Mouse (Mus musculus) kidney, adult 11 months (tissue): ENCODE measurements at regions not wholly inside any gene's neighbourhood (a gene's known extent, or its start where the extent isn't known, plus 50 kb on each side); places are given as distances from the start of the nearest gene placed in this dataset.
"Not testable (repeated sequence)": the region's sequence is repeated elsewhere in the genome, so short reads cannot be mapped to it uniquely, and the experiment has no call there.

Experiments
- DNase-seq: peaks from one replicate; pipeline ENCODE4 v3.0.0; 2022

DNA sequence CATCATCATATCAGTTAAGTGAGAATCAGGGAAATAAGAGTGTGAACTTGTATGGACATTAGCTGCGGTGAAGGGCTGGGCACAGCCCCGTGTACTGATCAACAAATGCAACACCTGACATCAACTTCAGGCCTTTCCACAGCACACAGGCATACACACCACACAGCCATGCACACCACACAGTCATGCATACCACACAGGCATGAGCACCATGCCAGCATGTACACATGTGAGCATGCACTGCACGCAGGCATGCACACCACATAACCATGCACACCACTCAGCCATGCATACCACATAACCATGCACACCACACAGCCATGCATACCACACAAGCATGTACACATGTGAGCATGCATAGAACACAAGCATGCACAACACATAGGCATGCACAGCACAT is 325.0 kb downstream of the Ajap1 start:
- no peak for DNase-seq

DNA sequence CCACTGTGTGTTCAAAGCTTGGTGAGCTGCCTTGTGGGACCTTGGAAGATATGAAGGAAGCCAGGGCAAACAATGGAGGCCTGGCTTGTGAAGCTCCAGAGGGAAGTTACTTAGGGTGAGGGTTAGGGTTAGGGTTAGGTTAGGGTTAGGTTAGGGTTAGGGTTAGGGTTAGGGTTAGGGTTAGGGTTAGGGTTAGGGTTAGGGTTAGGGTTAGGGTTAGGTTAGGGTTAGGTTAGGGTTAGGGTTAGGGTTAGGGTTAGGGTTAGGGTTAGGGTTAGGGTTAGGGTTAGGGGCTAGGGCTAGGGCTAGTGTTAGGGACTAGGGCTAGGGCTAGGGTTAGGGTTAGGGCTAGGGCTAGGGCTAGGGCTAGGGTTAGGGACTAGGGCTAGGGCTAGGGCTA is 329.7 kb downstream of the Ajap1 start:
- not testable (repeated sequence) for DNase-seq

DNA sequence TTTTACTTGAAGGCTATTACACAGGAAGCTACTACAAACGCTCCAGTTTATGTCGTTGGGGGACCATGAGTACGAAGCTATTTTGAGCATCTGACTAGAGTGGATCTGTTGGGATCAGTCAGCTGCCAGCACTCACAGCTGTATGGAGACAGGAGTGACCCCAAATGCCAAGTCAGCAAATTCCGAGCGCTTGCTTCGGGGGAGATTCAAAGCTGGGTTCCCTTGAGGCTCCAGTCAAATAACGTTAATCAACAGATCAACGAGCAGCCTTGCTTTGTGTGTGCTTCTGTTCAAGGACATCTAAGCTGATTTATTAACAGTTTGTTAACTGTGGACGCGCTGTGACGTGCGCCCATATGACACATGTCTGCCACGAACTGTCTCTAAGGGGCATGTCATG is 349.5 kb downstream of the Ajap1 start:
- no peak for DNase-seq

DNA sequence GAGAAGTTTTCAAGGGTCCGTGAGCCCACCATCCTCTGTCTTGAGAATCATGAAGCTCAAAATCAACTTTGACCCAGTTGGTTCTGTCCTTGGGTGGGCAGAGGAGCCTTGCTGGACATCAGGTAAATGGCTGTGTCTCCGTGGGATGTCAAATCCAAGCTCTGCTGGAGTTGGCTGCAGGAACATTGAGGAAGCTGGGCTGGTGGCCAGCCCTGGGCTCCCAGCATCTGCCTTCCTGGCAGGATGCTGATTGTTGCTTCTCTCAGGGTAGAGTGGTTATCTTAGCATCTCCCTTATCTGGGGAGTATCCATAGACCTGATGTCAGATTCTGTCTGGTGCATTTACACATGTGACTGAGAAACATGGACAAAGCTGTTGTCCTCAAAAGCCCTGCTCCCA is 353.3 kb downstream of the Ajap1 start:
- DNase-seq = no peak

DNA sequence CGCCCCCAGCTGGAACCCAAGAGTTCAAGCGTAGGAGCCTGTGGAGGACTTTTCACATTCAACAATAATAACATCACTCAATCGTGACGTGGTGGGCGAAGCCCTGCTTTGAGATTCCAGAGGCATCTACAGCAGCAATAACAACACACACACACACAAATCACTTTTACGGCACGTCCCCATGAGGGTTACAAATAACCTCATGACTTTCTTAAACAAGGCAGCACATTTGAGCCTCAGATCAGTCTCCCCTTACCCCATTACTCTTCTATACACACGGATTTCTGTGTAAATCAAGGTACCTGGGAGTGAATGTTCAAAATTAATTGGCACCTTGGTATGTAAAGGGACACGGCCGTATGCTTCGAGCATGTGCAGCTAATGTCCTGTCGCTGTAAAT is 354.4 kb downstream of the Ajap1 start:
- DNase-seq = no peak

DNA sequence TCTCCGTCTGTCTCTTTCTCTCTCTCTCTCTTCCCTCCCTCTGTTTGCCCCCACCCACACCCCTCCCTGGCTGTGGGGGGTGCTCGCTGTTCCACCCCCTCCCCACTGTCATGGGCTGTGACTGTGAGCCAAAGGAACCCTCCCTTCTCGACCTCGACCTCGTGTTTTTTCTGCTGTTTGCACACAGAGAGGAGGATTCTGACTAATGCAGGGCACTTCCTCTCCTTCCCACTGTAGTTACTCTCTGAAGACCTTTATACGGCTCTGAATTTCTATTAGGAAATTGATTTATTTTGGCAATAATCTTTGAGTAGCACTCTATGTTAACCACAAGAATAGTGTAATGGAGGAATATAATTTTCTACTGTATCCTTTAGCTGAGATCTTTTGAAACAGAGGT is 362.1 kb downstream of the Ajap1 start:
- no peak for DNase-seq

DNA sequence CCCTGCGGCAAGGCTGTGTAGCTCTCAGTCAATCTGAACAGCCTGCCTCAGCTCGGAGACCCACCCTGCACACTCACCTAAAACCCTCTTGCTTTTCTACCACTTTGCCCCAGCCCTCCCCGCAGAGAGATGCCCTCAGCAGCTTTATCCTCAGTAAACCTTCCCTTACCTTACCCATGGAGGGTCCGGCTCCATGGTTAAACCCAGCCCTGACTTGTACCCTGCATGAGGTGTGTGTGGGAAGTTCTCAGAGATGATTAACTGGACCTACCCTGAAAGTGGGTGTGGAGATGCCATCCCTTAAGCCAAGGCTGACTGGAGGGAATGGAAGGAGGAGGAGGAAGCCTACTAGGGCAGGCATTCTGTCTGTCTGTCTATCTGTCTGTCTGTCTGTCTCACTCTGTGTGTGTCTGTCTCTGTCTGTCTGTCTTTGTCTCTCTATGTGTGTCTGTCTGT is 362.9 kb downstream of the Ajap1 start:
- peak; percentile 31 for DNase-seq

DNA sequence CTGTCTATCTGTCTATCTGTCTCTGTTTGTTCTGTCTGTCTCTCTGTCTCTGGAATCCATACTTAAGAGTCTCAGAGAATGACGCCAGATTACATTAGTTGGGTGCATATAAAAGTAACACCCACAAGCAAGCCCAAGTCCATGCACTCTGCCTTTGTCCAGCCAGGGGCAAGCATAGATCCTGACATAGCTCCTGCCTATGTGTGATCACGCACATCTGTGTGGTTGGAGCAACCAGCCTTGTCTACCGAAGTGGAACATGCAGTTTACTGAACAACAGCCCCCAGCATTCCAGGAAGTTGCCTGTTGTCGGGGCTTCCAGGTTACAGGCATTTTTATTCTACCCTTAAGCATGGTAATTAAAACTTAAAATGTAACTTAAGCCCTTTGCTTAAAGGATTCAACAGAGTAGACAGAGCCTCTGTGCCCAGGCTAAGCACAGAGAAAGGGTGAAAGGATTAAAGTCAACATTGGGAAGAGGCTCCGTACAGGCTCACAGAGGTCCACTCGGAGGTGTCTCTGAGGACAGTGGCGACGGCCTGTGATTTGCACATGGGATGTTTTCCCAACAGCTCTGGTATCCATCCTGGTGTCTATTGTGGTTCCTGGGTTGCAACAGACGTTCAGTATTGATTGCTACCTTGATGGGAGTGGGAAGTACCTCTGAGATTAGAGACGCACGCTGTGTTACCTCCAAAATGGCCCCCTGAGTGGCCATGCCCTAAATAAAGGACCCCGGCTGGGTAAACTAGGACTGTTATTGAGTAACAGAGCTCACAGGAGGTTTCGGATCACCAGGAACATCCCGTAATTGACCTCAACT is 363.6 kb downstream of the Ajap1 start:
- DNase-seq = peak; percentile 9

DNA sequence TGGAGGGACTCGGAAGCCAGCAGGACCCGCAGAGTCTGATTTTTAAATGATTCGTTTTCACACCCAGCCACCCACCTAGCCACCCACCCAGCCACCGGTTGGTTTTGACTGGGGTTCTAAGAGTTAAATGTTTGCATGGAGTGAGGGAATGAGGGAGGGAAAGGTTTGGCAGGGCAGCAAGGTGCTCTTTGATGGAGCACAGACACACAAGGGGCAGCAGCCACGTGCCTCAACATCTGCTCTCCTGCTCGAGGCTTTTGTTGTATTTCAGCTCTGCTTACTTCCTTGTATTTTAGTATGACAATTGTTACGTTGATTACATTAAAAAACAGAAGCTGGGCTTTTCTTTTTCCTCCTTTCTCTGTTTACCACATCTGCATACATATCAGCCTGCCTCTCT is 367.6 kb downstream of the Ajap1 start:
- no peak for DNase-seq

DNA sequence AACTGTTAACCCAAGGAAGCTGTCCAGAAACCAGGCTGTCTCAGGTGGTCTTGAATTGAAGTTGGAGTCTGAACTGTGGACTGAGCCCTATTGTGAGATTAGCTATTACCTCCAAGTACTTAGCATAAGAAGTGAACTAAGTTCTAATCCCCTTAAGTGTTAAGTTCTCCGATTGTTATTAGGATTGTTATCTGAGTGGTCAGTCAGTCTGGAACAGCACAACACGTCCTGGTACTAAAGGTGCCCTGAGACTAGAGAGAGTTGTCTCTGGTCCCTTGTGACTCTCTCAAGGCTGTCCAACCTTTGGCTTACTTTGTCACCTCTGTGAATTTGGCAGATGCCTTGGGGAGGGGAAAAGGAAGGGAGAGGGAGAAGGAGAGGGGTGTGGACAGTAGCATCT is 369.0 kb downstream of the Ajap1 start:
- DNase-seq = no peak

DNA sequence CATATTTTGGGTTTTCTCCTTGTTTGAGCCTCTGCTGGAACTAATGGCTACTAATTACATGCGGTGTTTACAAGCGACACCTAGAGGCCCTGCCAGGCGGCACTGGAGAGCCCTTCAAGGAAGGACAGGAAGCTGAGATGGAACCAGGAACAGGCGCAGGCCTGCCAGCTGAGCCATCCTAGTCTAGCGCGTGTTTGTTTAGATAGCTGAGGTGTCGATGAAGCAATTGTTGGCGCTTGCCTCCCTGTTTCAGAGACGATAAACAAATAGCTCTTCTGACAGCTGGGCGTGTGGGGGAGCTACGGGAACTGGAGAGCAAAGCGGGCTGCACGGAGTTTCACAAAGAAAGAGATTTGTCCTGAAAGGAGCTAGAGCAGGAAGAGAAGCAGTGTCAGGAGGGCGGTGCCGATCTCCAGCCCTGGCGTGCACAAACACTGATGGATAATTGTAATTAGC is 372.3 kb downstream of the Ajap1 start:
- DNase-seq = peak; percentile 28

DNA sequence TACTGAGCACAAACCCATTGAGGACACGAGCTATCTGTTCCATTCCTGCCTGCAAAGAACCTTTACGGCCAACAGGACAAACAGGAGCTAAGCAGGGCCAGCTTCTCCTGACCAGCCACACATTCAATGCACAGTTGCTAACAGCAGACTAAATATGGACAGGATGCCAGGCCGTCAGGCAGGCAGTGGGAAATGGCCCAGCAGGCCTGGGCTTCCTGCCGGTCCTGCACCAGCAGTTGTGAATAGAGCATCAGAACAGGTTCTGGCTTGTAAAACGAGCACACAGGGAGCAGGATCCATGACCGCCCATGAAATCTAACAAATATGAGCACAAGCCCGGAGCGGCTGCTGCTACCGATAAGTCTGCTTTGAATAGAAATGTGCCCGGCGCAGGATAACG is 384.0 kb downstream of the Ajap1 start:
- no peak for DNase-seq

DNA sequence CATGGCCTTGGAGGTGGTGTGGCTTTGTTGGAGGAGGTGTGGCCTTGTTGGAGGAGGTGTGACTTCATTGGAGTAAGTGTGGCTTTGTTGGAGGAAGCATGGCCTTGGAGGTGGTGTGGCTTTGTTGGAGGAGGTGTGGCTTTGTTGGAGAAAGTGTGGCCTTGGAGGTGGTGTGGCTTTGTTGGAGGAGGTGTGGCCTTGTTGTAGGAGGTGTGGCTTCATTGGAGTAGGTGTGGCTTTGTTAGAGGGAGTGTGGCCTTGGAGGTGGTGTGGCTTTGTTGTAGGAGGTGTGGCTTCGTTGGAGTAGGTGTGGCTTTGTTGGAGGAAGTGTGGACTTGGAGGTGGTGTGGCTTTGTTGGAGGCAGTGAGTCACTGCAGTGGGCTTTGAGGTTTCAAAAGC is 385.0 kb downstream of the Ajap1 start:
- no peak for DNase-seq

DNA sequence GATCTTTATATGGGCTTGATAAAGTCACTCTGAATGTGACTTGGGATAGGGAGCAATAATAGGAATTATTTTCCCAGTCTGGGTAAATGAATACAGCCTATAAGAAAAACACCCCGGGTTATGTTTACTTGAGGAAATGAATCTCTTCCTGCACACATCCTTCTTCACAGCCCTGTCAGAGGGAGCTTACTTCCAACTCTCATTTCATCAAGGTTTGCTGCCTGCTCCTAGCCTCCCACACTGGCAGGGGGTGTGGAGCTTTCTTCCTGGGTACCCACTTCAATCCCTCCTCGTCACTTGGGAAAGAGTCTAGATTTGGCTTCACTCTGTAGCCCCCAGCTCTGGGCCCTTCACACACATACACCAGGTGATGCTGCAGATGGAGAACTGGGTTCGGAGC is 389.5 kb downstream of the Ajap1 start:
- DNase-seq = no peak

DNA sequence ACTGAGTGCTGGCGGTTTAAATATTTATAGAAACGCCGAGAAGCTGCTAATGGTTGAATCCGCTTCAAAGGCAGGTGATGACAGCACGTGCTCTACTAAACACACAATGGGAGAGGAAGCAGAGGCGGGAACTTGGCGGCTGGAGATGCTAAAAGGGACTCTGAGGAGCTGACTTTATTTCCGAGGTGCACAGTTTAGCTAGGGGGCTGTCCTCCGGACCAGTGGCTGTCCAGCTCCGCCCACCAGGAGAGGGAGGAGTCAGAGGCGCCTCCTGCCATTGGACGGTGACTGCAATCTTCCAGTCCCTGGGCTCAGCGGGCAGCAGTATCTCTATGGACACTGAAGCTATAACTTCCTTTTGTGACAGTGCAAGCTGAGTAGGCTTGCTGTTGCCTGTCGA is 400.4 kb downstream of the Ajap1 start:
- no peak for DNase-seq

DNA sequence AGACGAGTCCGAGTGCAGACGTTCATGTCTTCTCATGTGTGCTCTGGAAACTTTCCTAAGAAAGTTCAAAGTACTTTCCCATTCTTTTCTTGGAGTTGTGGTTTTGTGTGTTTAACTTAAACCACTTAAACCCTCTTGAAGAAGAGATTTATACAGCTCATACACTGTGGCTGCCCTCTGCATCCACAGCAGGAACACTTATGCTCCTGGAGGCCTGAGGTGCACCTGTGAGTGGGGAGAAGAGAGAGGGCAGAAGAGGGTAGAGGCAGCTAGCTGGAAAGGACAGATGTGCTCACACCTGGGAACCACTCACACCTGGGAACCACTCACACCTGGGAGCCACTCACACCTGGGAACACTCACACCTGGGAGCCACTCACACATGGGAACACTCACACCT is 408.0 kb downstream of the Ajap1 start:
- DNase-seq = no peak

DNA sequence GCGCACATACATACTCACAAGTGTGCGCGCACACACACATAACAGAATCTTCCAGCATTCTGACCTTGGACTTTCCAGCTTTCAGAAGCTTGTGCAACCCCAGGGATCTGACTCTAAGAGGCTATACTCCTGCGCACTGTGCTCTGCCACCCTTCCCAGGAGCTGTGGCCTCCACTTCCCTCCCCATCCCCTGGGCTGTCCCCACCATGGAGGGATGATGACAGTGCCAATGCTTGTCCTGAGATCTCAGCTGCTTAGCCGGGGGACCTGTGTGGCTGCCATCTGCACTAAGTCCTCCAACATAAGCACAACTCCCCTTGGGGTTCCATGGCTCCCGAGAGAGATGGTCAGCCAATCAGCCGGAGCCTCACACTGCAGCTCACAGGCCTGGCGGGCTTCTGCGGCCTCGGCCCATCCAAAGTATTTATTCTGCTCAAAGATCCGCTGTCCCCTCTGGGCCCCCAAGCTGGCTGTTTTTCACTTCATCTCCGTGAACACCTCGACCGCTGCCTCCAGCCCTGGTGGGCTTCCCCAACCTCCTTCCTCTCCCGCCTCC is 412.3 kb downstream of the Ajap1 start:
- DNase-seq = no peak

DNA sequence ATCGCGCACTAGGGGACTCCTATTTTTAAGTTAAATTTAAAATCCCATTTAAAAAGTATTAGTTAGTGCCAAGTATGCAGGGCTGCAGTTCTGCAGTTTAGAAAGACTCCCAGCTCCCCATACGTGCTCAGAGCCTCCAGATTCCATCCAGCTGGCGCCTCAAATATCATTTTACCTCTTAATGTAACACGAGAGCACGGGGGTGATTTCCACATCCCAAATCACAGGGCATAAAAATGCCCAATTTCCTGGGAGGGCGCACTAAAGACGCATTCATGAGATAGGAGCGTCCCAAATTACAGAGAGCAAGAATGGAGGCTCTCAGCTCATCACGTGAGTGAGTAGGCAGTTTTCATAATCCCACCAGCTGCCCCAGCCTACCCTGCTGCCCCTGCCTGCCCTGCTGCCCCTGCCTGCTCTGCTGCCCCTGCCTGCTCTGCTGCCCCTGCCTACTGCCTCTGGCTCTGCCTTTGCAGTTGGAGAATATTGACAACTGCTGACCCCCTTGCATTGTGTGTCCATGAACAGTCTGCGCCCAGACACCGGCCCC is 414.1 kb downstream of the Ajap1 start:
- DNase-seq = no peak

DNA sequence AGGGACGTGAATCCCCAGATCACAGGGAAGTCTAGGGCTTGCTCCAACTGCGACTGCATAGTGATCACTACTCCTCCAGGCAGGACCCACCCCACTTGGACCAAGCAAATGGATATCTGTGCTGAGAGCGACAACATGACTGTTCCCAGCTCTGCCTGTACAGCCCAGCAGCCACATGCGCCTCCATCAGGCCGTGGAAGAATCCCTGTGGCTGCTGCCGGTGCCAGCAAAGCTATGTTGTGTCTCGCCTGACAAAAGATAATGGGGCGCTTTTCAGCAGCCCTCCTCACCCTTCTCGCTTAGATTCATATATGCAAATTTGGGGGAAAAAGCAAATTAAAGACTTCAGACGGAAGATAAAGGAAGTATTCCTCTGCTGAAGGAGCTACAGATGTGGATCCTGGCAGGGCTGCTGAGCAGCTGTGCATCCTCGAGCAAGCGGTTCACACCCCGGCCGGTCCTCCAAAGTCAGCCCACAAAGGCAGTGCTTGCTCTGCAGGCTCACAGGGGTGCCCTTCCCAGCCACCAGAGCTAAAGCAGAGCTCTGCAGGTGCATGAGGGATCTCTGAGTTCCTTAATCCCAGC is 418.5 kb downstream of the Ajap1 start:
- DNase-seq = no peak

DNA sequence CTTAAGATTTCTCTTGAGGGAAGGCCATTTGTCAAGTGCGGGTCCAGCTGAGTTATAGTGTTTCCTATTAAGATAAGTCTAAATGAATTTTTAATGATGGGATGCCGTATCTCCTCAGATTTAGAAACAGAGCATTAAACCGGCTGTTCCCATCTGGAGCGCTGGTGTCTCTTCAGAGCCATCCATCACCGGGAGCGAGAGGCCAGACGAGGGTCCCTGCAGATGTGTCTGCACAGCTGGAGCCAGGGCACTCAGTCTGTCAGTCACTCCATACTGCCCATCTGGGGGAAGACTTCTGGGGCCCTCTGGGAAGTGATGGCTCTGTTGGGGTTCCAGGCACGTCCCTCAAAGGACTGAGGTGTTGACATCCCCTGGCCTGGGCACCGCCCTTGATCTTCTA is 419.2 kb downstream of the Ajap1 start:
- no peak for DNase-seq

DNA sequence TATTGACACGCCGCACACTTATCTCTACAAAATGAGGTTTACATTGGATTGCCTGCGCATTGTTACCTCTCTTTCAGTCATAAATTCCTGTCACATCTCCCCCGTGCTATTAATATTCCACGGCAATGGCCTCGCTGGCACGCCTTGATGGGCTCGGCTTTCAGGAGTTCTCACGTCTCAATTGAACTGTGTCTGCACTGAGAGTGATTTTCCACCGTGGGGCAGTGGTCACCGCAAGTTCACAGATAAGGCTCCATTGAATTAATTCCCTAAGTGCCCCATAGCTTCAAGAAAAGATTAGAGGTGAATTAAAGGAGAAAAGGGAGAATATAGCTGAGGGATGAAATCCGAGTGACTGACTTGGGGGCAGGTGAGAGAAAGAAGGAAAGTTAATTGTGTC is 424.5 kb downstream of the Ajap1 start:
- DNase-seq = no peak

DNA sequence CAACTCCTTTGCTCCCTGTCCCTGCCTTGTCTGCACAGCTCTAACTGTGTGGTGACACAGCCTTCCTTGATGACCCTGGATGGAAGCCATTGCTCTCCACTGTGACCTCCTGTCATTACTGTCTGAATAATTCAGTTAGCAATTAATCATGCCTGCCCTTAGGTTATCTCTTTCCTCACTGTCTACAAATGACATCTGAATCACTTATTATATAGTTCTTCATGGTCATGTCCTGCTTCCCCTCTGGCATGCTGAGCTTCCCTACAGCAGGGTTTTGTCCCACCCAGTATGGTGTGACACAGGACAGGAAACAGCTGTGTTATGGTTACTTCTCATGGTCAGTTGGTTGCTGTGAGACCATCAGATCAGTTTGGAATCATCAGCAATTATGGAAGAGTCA is 458.9 kb downstream of the Ajap1 start:
- no peak for DNase-seq

DNA sequence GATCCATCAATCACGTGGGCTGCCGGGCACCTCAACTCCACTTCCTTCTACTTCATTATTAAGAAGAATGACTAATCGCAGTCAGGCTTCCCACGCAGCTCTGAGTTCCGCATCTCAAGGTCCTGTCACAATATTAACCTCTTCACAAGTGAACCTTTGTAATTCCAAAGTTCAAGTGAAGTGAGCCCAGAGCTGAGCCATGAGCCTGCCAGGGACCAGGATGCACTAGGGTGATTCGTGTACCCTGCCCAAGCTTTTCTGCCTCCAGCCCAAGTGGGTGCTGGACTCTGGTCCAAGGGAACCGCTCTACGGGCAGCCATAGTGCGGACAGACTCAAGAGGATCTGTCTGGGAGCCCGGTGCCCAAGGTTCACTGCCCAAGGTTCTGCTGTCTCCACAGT is 463.4 kb downstream of the Ajap1 start:
- peak; percentile 95 for DNase-seq
